Mouse (Mus musculus) myocyte (in vitro differentiated cells): ENCODE measurements around the gene Poldip2.

Experiments used
- MAX ChIP-seq: IDR thresholded peaks from one replicate; pipeline ENCODE4 v1.6.1; 2011; ENCODE audit warnings: low read depth, mild to moderate bottlenecking, control low read depth
- MYOG ChIP-seq, 3 experiments: IDR thresholded peaks; one replicate each; pipeline ENCODE4 v1.6.1; 2011; ENCODE audit warnings: control low read depth in 2 of 3, low read depth in 2 of 3, mild to moderate bottlenecking in 2 of 3; ENCODE audit not compliant: insufficient read length in 2 of 3, control insufficient read depth in 1 of 3, insufficient read depth in 1 of 3
- TCF12 ChIP-seq: IDR thresholded peaks from one replicate; pipeline ENCODE4 v1.6.1; 2011; ENCODE audit warnings: mild to moderate bottlenecking, control low read depth; ENCODE audit not compliant: poor library complexity, insufficient read depth, severe bottlenecking

- TF ChIP-seq MYOG (IDR thresholded peaks at IDR 0.05; ENCODE audit: control insufficient read depth in 1 of 3, insufficient read depth in 1 of 3, insufficient read length in 2 of 3, low read depth in 2 of 3): peak in 1 of 3 experiments; percentile 26
- TF ChIP-seq MAX: no peak
- TF ChIP-seq TCF12: no peak
Measured at GRCm38 (mm10) chr11:78550168-78551058, 38.4 kb downstream of the Poldip2 start, which contains the start of gene Tmem97.
